Mouse (Mus musculus) right cerebral cortex, postnatal 25 days (tissue): ENCODE measurements around the gene Tmem51.

ENCODE experiments used
- DNase-seq: peaks from one replicate; pipeline ENCODE4 v3.0.0; 2022

The Tmem51 gene

GRCm38 (mm10) chr4:142080901-142081630 is 3.0 kb downstream of the Tmem51 start:
- DNase-seq = no peak

- DNase-seq = no peak
These were observed 3.7 kb downstream of the Tmem51 start for GRCm38 (mm10) chr4:142080487-142080767.

GRCm38 (mm10) chr4:142079629-142080486 is 4.2 kb downstream of the Tmem51 start:
- DNase-seq = no peak

GRCm38 (mm10) chr4:142077572-142078271 is 6.4 kb downstream of the Tmem51 start:
- DNase-seq = no peak

GRCm38 (mm10) chr4:142076883-142077282 is 7.2 kb downstream of the Tmem51 start:
- no peak for DNase-seq

- no peak for DNase-seq
These were observed 8.2 kb downstream of the Tmem51 start for GRCm38 (mm10) chr4:142075931-142076330.

- no peak for DNase-seq
These were observed 9.9 kb downstream of the Tmem51 start for GRCm38 (mm10) chr4:142074060-142074732.

- DNase-seq = no peak
These were observed 12.7 kb downstream of the Tmem51 start for GRCm38 (mm10) chr4:142071243-142071991.

- no peak for DNase-seq
These were observed 13.3 kb downstream of the Tmem51 start for GRCm38 (mm10) chr4:142070840-142071239.

GRCm38 (mm10) chr4:142068899-142069812 is 14.9 kb downstream of the Tmem51 start:
- DNase-seq = no peak

- DNase-seq = no peak
These were observed 17.5 kb downstream of the Tmem51 start for GRCm38 (mm10) chr4:142066576-142066975.

GRCm38 (mm10) chr4:142065835-142066234 is 18.3 kb downstream of the Tmem51 start:
- no peak for DNase-seq

- DNase-seq = no peak
These were observed 18.8 kb downstream of the Tmem51 start for GRCm38 (mm10) chr4:142065270-142065669.

- DNase-seq = no peak
These were observed 19.4 kb downstream of the Tmem51 start for GRCm38 (mm10) chr4:142064582-142065228.

- DNase-seq = no peak
These were observed 21.0 kb downstream of the Tmem51 start for GRCm38 (mm10) chr4:142063057-142063534.

GRCm38 (mm10) chr4:142061485-142062240 is 22.4 kb downstream of the Tmem51 start:
- DNase-seq = no peak

- no peak for DNase-seq
These were observed 23.4 kb downstream of the Tmem51 start for GRCm38 (mm10) chr4:142060455-142061378.

- DNase-seq = no peak
These were observed 24.3 kb downstream of the Tmem51 start for GRCm38 (mm10) chr4:142059841-142060193.
